Mouse (Mus musculus): ENCODE results near the gene Gm10563. TPM values are rescaled to one million over a fixed set of nuclear protein-coding genes. Genes with fewer than 3 reads are reported as not detected.
"Not testable (repeated sequence)": the region's sequence is repeated elsewhere in the genome, so short reads cannot be mapped to it uniquely, and the experiment has no call there.

Gene Gm10563
- total RNA-seq, 2 experiments from 2014 or later = not detected

DNA sequence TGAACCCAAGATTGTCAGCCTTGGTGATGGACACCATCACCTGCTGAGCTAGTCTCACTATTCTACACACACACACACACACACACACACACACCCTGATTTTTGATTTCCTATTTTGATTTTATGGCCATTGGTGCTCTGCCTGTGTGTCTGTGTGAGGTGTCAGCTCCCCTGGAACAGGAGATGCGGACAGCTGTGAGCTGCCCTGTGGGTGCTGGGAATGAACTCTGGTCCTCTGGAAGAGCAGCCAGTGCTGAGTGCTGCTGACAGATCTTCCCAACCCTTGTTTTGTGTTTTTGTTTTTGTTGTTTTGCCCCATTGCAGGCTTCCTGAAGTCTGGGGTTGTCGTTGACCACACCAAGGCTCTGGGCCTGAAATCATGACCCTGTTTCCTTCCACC, 72.1 kb downstream of the Gm10563 start:
- intact Hi-C loops (cut with DNase I) = no loop called here

DNA sequence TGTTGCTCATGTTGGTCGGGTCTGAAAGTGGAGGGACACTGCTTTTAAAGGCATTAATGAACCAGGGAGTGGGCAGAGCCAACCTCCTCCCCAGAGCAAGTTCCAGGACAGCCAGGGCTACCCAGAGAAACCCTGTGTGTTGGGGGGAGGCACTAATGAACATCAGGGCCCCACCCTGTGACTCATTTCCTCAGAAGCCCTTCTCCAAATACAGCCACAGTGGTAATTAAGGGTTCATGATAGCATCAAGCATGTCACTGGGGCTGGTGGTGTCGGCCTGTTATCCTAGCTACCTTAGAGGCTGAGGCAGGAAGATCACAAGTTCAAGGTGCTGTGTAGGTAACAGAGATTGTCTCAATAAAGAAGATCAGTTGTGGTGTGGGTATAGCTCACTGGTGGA, 73.8 kb downstream of the Gm10563 start:
- DNase-seq (ENCODE audit: extremely low spot score in 1 of 2, low spot score in 2 of 2) = no peak
- intact Hi-C loops (cut with DNase I) = no loop called here

More for the DNA sequence above, 72.1 kb downstream of the Gm10563 start:
- DNase-seq (ENCODE audit: extremely low spot score in 1 of 2, low spot score in 2 of 2) = no peak

DNA sequence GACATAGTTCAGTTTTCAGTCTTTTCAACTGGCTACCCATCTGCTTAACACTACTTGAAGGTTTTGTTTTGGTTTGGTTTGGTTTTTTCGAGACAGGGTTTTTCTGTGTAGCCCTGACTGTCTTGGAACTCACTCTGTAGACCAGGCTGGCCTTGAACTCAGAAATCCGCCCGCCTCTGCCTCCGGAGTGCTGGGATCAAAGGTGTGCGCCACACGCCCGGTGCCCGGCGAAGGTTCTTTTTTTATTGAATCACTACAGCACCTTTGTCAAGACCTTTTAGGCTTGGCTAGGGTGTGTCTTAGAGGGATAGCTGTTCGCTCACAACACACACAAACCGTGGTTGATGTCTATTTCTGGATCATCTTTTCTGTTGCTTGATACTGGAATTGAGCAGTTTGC, 74.9 kb downstream of the Gm10563 start:
- DNase-seq (ENCODE audit: extremely low spot score in 1 of 2, low spot score in 2 of 2); intact Hi-C loops (cut with DNase I): not testable (repeated sequence)

DNA sequence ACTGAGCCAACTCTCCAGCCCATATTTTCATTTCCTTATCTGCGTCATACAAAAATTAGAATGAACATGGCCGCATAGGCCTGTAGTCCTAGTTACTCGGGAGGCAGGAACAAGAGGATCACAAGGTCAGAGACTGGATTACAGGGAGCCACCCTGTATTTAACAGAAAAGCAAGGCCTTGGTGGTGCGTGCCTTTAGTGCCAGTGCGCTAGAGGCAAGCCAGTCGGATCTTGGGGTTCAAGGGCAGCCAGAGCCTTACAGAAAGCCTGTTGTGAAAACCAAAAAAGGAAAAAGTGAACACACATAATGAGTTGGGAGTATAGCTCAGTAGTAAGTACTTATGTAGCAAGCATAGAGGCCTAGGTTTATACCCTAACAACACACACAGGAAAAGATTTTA, 75.4 kb downstream of the Gm10563 start:
- DNase-seq (ENCODE audit: extremely low spot score in 1 of 2, low spot score in 2 of 2) = no peak
- intact Hi-C loops (cut with DNase I) = loop anchor here (2.0 kb wide), 1 partner anchor 89 kb away; no protein-coding TSS in a partner anchor

DNA sequence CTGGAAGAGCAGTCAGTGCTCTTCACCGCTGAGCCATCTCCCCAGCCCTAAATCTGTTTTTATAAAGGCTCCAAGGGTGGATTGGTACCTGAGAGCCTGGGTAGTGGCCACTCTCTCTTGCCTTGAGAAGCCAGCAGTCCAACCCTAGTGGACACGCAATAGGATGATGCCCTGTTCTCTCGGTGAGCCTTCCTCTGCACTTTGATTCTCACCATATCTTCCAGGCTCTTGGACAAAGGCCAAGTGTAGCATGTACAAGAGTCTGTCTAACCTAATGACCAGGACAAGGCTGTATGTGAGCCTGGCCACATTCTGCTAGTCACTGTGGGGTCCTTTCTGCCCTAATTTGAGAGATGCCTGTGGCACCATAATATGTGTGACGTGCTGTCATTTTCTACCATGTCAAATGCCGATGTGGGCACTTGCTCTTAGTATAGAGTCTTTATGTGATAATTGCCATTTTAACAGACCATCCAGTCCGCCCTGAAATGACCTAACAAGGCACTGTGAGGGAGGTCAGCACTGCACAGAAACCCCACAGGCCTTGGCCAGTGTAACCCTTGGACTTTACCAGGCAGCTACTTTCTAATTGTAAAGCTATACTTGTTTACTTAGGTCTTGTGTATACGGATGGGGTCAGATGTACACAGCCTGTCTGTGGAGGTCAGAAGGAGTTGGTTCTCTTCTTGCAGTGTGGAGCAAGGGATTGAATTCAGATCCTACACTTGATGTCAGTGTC, 76.4 kb downstream of the Gm10563 start:
- intact Hi-C loops (cut with DNase I) = loop anchor here (2.0 kb wide), 1 partner anchor 88 kb away; no protein-coding TSS in a partner anchor
- no peak for DNase-seq (ENCODE audit: extremely low spot score in 1 of 2, low spot score in 2 of 2)

DNA sequence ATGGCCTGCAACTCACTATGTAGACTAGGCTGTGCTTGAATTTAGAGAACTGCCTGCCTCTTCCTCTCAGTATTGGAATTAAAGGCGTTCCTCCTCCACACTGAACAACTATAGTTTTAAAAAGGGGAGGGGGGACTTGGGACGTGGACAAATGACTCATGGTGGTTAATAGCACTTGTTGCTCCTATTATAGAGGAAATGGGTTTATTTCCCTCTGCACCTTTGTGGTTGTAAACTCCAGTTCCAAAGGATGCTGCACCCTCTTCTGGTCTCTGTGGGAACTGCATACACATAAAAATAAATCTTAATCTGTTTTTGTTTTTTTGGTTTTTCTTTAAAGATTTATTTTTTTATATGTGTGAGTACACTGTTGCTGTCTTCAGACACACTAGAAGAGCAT, 77.0 kb downstream of the Gm10563 start:
- no peak for DNase-seq (ENCODE audit: extremely low spot score in 1 of 2, low spot score in 2 of 2)
- intact Hi-C loops (cut with DNase I) = loop anchor here (2.0 kb wide), 1 partner anchor 87 kb away; no protein-coding TSS in a partner anchor

DNA sequence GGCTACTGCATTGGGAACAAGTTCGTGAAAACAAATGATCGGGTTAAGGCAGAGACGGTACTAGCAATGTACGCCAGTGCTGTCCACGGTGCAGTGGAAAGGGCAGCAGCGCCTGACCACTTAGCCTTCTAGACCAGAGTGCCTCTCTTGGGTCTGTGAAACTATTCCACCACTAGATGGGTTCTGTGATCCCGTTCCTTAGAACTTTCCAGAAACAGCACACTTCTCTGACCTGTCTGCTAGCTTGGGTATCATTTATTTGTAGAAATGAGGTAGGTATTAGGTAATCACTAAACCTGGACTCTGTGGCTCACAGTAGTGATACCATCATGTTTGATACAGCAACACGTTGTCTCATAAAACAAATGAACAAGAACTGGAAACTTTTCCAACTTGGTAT, 78.7 kb downstream of the Gm10563 start:
- DNase-seq (ENCODE audit: extremely low spot score in 1 of 2, low spot score in 2 of 2) = no peak
- intact Hi-C loops (cut with DNase I) = no loop called here

Other genes with a start within 250 kb of the Gm10563 start
- gene Gabrd, start 247.3 kb downstream of the Gm10563 start, total RNA-seq (2021) = 10 to 100 TPM; 33.0 to 34.9 TPM
- 10 to 100 TPM; 10.1 to 10.6 TPM for gene Cfap74, start 236.2 kb downstream of the Gm10563 start, total RNA-seq (2021)
- 1 to 10 TPM in 1 of 2 experiments, not detected in 1; 2.4 TPM for gene Tmem52, start 176.3 kb downstream of the Gm10563 start, total RNA-seq (2021)
- gene Gnb1, start 154.0 kb downstream of the Gm10563 start, total RNA-seq (2021) = 1,000 to 10,000 TPM; 1,230 to 1,248 TPM
- gene Nadk, start 83.0 kb downstream of the Gm10563 start, total RNA-seq (2021) = 10 to 100 TPM; 47.9 TPM
- 10 to 100 TPM; 44.1 to 45.2 TPM for gene Slc35e2, start 44.0 kb downstream of the Gm10563 start, total RNA-seq (2021)
- 10 to 100 TPM; 42.0 to 51.4 TPM for gene Cdk11b, start 20.6 kb downstream of the Gm10563 start, total RNA-seq (2021)
- 1 to 10 TPM; 2.1 to 2.2 TPM for gene Mmp23, start 8.0 kb upstream of the Gm10563 start, total RNA-seq (2021)
- gene Mib2, start 23.8 kb upstream of the Gm10563 start, total RNA-seq (2021) = 100 to 1,000 TPM in 1 of 2 experiments, 10 to 100 TPM in 1; 98.4 to 100 TPM
- 10 to 100 TPM; 20.2 to 22.2 TPM for gene Fndc10, start 48.9 kb upstream of the Gm10563 start, total RNA-seq (2021)
- 10 to 100 TPM; 82.3 to 85.4 TPM for gene Ssu72, start 59.4 kb upstream of the Gm10563 start, total RNA-seq (2021)
- 10 to 100 TPM; 63.6 to 68.8 TPM for gene Tmem240, start 89.4 kb upstream of the Gm10563 start, total RNA-seq (2021)
- 10 to 100 TPM; 56.0 to 57.9 TPM for gene Atad3a, start 115.7 kb upstream of the Gm10563 start, total RNA-seq (2021)
- 10 to 100 TPM; 14.6 to 19.3 TPM for gene Vwa1, start 129.3 kb upstream of the Gm10563 start, total RNA-seq (2021)
- 1 to 10 TPM; 3.0 to 5.4 TPM for gene Tmem88b, start 140.5 kb upstream of the Gm10563 start, total RNA-seq (2021)
- not detected for gene Ankrd65, start 145.0 kb upstream of the Gm10563 start, total RNA-seq (2021)
- 100 to 1,000 TPM; 103 to 111 TPM for gene Mrpl20, start 157.5 kb upstream of the Gm10563 start, total RNA-seq (2021)
- 10 to 100 TPM; 68.7 to 71.2 TPM for gene Ccnl2, start 167.1 kb upstream of the Gm10563 start, total RNA-seq (2021)
- gene Aurkaip1, start 185.9 kb upstream of the Gm10563 start, total RNA-seq (2021) = 10 to 100 TPM; 81.6 to 82.6 TPM
- 10 to 100 TPM; 10.6 to 14.1 TPM for gene Mxra8, start 194.3 kb upstream of the Gm10563 start, total RNA-seq (2021)
- gene Dvl1, start 202.0 kb upstream of the Gm10563 start, total RNA-seq (2021) = 10 to 100 TPM; 70.6 to 74.2 TPM
- under 1 TPM; 0.13 to 0.22 TPM for gene Tas1r3, start 218.0 kb upstream of the Gm10563 start, total RNA-seq (2021)
- 10 to 100 TPM; 29.6 to 30.8 TPM for gene Cptp, start 224.0 kb upstream of the Gm10563 start, total RNA-seq (2021)
- 10 to 100 TPM; 38.3 to 39.8 TPM for gene Ints11, start 224.1 kb upstream of the Gm10563 start, total RNA-seq (2021)
- 10 to 100 TPM; 66.0 to 71.2 TPM for gene Pusl1, start 246.4 kb upstream of the Gm10563 start, total RNA-seq (2021)
- 100 to 1,000 TPM; 144 to 146 TPM for gene Acap3, start 246.4 kb upstream of the Gm10563 start, total RNA-seq (2021)

Data from left cerebral cortex, postnatal 10 days (tissue).